Mouse (Mus musculus): ENCODE results near the gene Mrps18b. TPM values are rescaled to one million over a fixed set of nuclear protein-coding genes. Genes with fewer than 3 reads are reported as not detected.

Mrps18b gene
- polyA plus RNA-seq, 1 experiment from 2014 or later: 56.6 TPM

- peak within 1 kb of the TSS; percentile 86 for H3K9ac ChIP-seq
- peak within 1 kb of the TSS; percentile 94 for H3K27ac ChIP-seq
- peaks cover 69% of the 10 kb centered on the region for H3K36me3 ChIP-seq (replicated peaks)
- H3K4me2 ChIP-seq: peak within 1 kb of the TSS; percentile 99
- H3K27me3 ChIP-seq: no peaks in the 10 kb centered on the region
- ATAC-seq (ENCODE audit: low FRiP score): peak; percentile 94
- H3K9me3 ChIP-seq: no peaks in the 10 kb centered on the region
- H3K4me1 ChIP-seq: peaks cover 20% of the 10 kb centered on the region
- peak within 1 kb of the TSS; percentile 78 for H3K4me3 ChIP-seq (replicated peaks)
- 1% methylated on average over 82 of the region's 86 CpGs for whole genome bisulfite sequencing
These were observed 19.2 kb downstream of the Mrps18b start, which contains the start of gene 2310061I04Rik for GRCm38 (mm10) chr17:35896781-35897643. TSS of gene 2310061I04Rik (minus strand) at chr17:35897431.

GRCm38 (mm10) chr17:35887725-35888124 is 28.5 kb downstream of the Mrps18b start:
- ATAC-seq (ENCODE audit: low FRiP score): no peak
- H3K9me3 ChIP-seq: no peaks in the 10 kb centered on the region
- H3K4me2 ChIP-seq: no peak overlapping the region
- no peak overlapping the region for H3K9ac ChIP-seq
- no peaks in the 10 kb centered on the region for H3K4me1 ChIP-seq
- H3K27ac ChIP-seq: no peak overlapping the region
- no peak overlapping the region for H3K4me3 ChIP-seq (replicated peaks)
- H3K27me3 ChIP-seq: no peaks in the 10 kb centered on the region
- 91% methylated on average over 9 of the region's 17 CpGs for WGBS
- H3K36me3 ChIP-seq (replicated peaks): peaks cover 95% of the 10 kb centered on the region

- Histone ChIP-seq H3K27ac (no peak overlapping the region), H3K27me3 (no peaks in the 10 kb centered on the region), H3K4me3 (replicated peaks) (no peak overlapping the region), H3K36me3 (replicated peaks) (peaks cover 73% of the 10 kb centered on the region), H3K9ac (no peak overlapping the region), H3K9me3 (no peaks in the 10 kb centered on the region), H3K4me1 (peaks cover 12% of the 10 kb centered on the region), H3K4me2 (no peak overlapping the region)
- ATAC-seq (ENCODE audit: low FRiP score): no peak
- 96% methylated on average over 14 of the region's 14 CpGs for WGBS
These were observed 32.4 kb downstream of the Mrps18b start for GRCm38 (mm10) chr17:35883777-35884176.

- Histone ChIP-seq H3K36me3 (replicated peaks) (peaks cover 64% of the 10 kb centered on the region), H3K27me3 (no peaks in the 10 kb centered on the region), H3K4me3 (replicated peaks) (no peak overlapping the region), H3K9ac (no peak overlapping the region), H3K27ac (no peak overlapping the region), H3K4me2 (no peak overlapping the region), H3K9me3 (no peaks in the 10 kb centered on the region), H3K4me1 (peaks cover 12% of the 10 kb centered on the region)
- WGBS: 91% methylated on average over 17 of the region's 17 CpGs
- no peak for ATAC-seq (ENCODE audit: low FRiP score)
These were observed 33.3 kb downstream of the Mrps18b start for GRCm38 (mm10) chr17:35882924-35883323.

- Histone ChIP-seq H3K4me3 (replicated peaks) (peak within 1 kb of the TSS; percentile 97), H3K4me1 (peaks cover 12% of the 10 kb centered on the region), H3K9me3 (no peaks in the 10 kb centered on the region), H3K9ac (peak within 1 kb of the TSS; percentile 83), H3K27ac (peak within 1 kb of the TSS; percentile 78), H3K27me3 (no peaks in the 10 kb centered on the region), H3K4me2 (peak within 1 kb of the TSS; percentile 82), H3K36me3 (replicated peaks) (peaks cover 48% of the 10 kb centered on the region)
- WGBS: 5% methylated on average over 66 of the region's 66 CpGs
- peak; percentile 90 for ATAC-seq (ENCODE audit: low FRiP score)
These were observed 36.7 kb downstream of the Mrps18b start, which contains the start of gene Dhx16 for GRCm38 (mm10) chr17:35879245-35880057. TSS of gene Dhx16 (plus strand) at chr17:35879819.

GRCm38 (mm10) chr17:35874721-35875120 is 41.5 kb downstream of the Mrps18b start:
- Histone ChIP-seq H3K27me3 (no peaks in the 10 kb centered on the region), H3K9ac (no peak overlapping the region), H3K9me3 (peaks cover 5% of the 10 kb centered on the region; the same call in 1 of the 2 replicates), H3K4me3 (replicated peaks) (no peak overlapping the region), H3K4me1 (peaks cover 30% of the 10 kb centered on the region), H3K36me3 (replicated peaks) (peaks cover 46% of the 10 kb centered on the region), H3K4me2 (no peak overlapping the region), H3K27ac (no peak overlapping the region)
- ATAC-seq (ENCODE audit: low FRiP score): no peak
- WGBS: 86% methylated on average over 6 of the region's 6 CpGs

GRCm38 (mm10) chr17:35873774-35874519 is 42.2 kb downstream of the Mrps18b start:
- Histone ChIP-seq H3K27ac (peak overlapping the region; percentile 42; the same call in 1 of the 2 replicates), H3K9ac (no peak overlapping the region), H3K27me3 (no peaks in the 10 kb centered on the region), H3K4me2 (peak overlapping the region; percentile 21; the same call in 1 of the 2 replicates), H3K4me1 (peaks cover 38% of the 10 kb centered on the region), H3K4me3 (replicated peaks) (peak overlapping the region; percentile 13), H3K9me3 (peaks cover 5% of the 10 kb centered on the region; the same call in 1 of the 2 replicates), H3K36me3 (replicated peaks) (peaks cover 46% of the 10 kb centered on the region)
- ATAC-seq (ENCODE audit: low FRiP score): peak; percentile 31; the same call in 1 of the 2 replicates
- 33% methylated on average over 21 of the region's 21 CpGs for WGBS

GRCm38 (mm10) chr17:35870884-35871696 is 45.1 kb downstream of the Mrps18b start:
- Histone ChIP-seq H3K27me3 (no peaks in the 10 kb centered on the region), H3K4me2 (peak overlapping the region; percentile 77), H3K4me3 (replicated peaks) (peak overlapping the region; percentile 73), H3K4me1 (peaks cover 62% of the 10 kb centered on the region), H3K36me3 (replicated peaks) (peaks cover 51% of the 10 kb centered on the region), H3K27ac (0 out of 2 replicates have a peak overlapping the region, but pooled peaks have one; percentile 5), H3K9me3 (peaks cover 5% of the 10 kb centered on the region; the same call in 1 of the 2 replicates), H3K9ac (no peak overlapping the region)
- 88% methylated on average over 8 of the region's 8 CpGs for WGBS
- no peak for ATAC-seq (ENCODE audit: low FRiP score)

GRCm38 (mm10) chr17:35870151-35870883 is 45.9 kb downstream of the Mrps18b start:
- Histone ChIP-seq H3K27me3 (no peaks in the 10 kb centered on the region), H3K4me3 (replicated peaks) (peak overlapping the region; percentile 73), H3K36me3 (replicated peaks) (peaks cover 45% of the 10 kb centered on the region), H3K4me2 (peak overlapping the region; percentile 77), H3K4me1 (peaks cover 63% of the 10 kb centered on the region), H3K9me3 (peaks cover 5% of the 10 kb centered on the region; the same call in 1 of the 2 replicates), H3K27ac (peak overlapping the region; percentile 5), H3K9ac (peak overlapping the region; percentile 89)
- ATAC-seq (ENCODE audit: low FRiP score): no peak
- WGBS: 71% methylated on average over 9 of the region's 9 CpGs

GRCm38 (mm10) chr17:35869346-35870067 is 46.7 kb downstream of the Mrps18b start:
- WGBS: 9% methylated on average over 7 of the region's 7 CpGs
- peak overlapping the region; percentile 70; the same call in 1 of the 2 replicates for H3K27ac ChIP-seq
- H3K4me2 ChIP-seq: peak overlapping the region; percentile 77
- H3K9ac ChIP-seq: peak overlapping the region; percentile 89
- no peak for ATAC-seq (ENCODE audit: low FRiP score)
- H3K4me3 ChIP-seq (replicated peaks): peak overlapping the region; percentile 73
- H3K36me3 ChIP-seq (replicated peaks): peaks cover 37% of the 10 kb centered on the region
- peaks cover 71% of the 10 kb centered on the region for H3K4me1 ChIP-seq
- H3K9me3 ChIP-seq: peaks cover 5% of the 10 kb centered on the region; the same call in 1 of the 2 replicates
- no peaks in the 10 kb centered on the region for H3K27me3 ChIP-seq

Data from forebrain, embryonic 12.5 days (tissue).